Mouse (Mus musculus) intestine, postnatal 0 days (tissue): ENCODE measurements at regions not wholly inside any gene's neighbourhood (a gene's known extent, or its start where the extent isn't known, plus 50 kb on each side); places are given as distances from the start of the nearest gene placed in this dataset.
"Not testable (repeated sequence)": the region's sequence is repeated elsewhere in the genome, so short reads cannot be mapped to it uniquely, and the experiment has no call there.

Experiments used
- ATAC-seq: fragments of 200-750 bp; cut with Nextera tagmentation; 2 replicates; pipeline ENCODE4 v1.8.0; 2017; ENCODE audit warnings: mild to moderate bottlenecking, moderate TSS enrichment, moderate library complexity
- H3K27ac ChIP-seq: fragments of 300-500 bp; sonication (generic); 2 replicates; pipeline ENCODE4 v1.5.1; 2014; ENCODE audit warnings: mild to moderate bottlenecking, low read depth, low read length, moderate library complexity
- H3K27me3 ChIP-seq: fragments of 300-500 bp; sonication (generic); replicated peaks from 2 replicates; pipeline ENCODE4 v1.6.1; 2014; ENCODE audit warnings: low read length, mixed read lengths; ENCODE audit not compliant: control insufficient read depth, insufficient read depth
- H3K36me3 ChIP-seq: fragments of 300-500 bp; sonication (generic); 2 replicates; pipeline ENCODE4 v1.6.1; 2014; ENCODE audit warnings: mild to moderate bottlenecking, moderate library complexity; ENCODE audit not compliant: control insufficient read depth, insufficient read depth
- H3K4me1 ChIP-seq: fragments of 300-500 bp; sonication (generic); replicated peaks from 2 replicates; pipeline ENCODE4 v1.6.1; 2014; ENCODE audit warnings: antibody characterized with exemption, low read length, mixed read lengths; ENCODE audit not compliant: control insufficient read depth, insufficient read depth
- H3K4me2 ChIP-seq: fragments of 300-500 bp; sonication (generic); replicated peaks from 2 replicates; pipeline ENCODE4 v1.6.1; 2014; ENCODE audit warnings: low read depth, mild to moderate bottlenecking, moderate library complexity
- H3K4me3 ChIP-seq: fragments of 300-500 bp; sonication (generic); 2 replicates; pipeline ENCODE4 v1.5.1; 2014; ENCODE audit warnings: low read depth, low read length
- H3K9ac ChIP-seq: fragments of 300-500 bp; sonication (generic); 2 replicates; pipeline ENCODE4 v1.6.1; 2014; ENCODE audit warnings: mild to moderate bottlenecking, low read depth, low read length
- H3K9me3 ChIP-seq: fragments of 300-500 bp; sonication (generic); 2 replicates; pipeline ENCODE4 v1.6.1; 2016; ENCODE audit warnings: mixed run types; ENCODE audit not compliant: control insufficient read depth
- CTCF ChIP-seq: sonication (generic); IDR thresholded peaks from 2 replicates; pipeline ENCODE4 v1.5.1; 2016; ENCODE audit warnings: low read depth, mild to moderate bottlenecking, control low read depth, antibody characterized with exemption, moderate library complexity
- WGBS: fragments of 180-500 bp; shearing (Covaris S2); extraction: QIAGEN DNeasy Blood & Tissue Kit; methylation state at CpG from one replicate; pipeline ENCODE4 v1.1.7; 2014; 5-methylcytosine and 5-hydroxymethylcytosine counted together

DNA sequence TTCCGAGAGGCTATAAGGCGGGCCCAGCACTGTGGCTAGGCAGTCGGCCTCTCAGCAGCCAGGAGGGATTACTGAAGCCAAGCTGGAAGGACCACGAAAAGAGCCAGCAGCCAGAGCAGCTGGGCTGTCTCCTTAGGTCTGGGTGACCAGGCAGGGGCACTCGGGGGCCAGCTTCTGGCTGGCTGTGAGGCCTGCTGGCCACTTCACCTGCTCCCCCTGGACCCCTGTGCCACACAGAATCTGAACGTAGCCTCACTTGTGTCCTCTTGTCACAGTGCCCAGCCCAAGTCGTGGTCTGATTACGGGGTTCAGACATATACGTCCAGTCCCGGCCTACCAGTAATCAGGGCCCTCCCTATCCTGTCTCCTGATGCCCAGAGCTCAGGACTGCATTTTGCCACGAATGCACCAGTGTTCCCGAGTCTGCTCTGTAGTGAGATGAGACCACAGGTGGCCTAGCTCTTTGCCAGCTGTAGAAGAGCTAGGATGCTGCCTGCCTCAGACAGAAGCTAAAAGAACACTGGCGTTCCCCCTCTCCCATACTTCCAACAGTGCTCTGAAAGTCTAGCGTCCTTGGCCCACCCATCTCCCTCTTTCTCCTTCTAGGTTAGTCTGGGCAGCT lies 89.4 kb upstream of the Lemd2 start:
- Histone ChIP-seq H3K36me3 (no peaks in the 10 kb centered on the region), H3K4me3 (no peak overlapping the region), H3K27ac (no peak overlapping the region), H3K9me3 (0 out of 2 replicates have a peak, but pooled peaks cover 4% of the 10 kb centered on the region), H3K27me3 (no peaks in the 10 kb centered on the region), H3K9ac (no peak overlapping the region), H3K4me2 (no peak overlapping the region), H3K4me1 (no peaks in the 10 kb centered on the region)
- TF ChIP-seq CTCF = no peak
- WGBS = 79% methylated on average over 14 of the region's 14 CpGs
- ATAC-seq = no peak

GRCm38 (mm10) chr17:27291673-27292072 lies 87.4 kb upstream of the Lemd2 start:
- H3K9ac ChIP-seq = no peak overlapping the region
- WGBS = 83% methylated on average over 10 of the region's 10 CpGs
- no peaks in the 10 kb centered on the region for H3K36me3 ChIP-seq
- no peak for TF ChIP-seq CTCF
- 0 out of 2 replicates have a peak, but pooled peaks cover 4% of the 10 kb centered on the region for H3K9me3 ChIP-seq
- H3K4me2 ChIP-seq = no peak overlapping the region
- H3K4me3 ChIP-seq = no peak overlapping the region
- no peak for ATAC-seq
- H3K4me1 ChIP-seq = no peaks in the 10 kb centered on the region
- H3K27ac ChIP-seq = no peak overlapping the region
- H3K27me3 ChIP-seq = no peaks in the 10 kb centered on the region

- WGBS = 94% methylated on average over 14 of the region's 14 CpGs
- Histone ChIP-seq H3K27ac (no peak overlapping the region), H3K4me1 (no peaks in the 10 kb centered on the region), H3K36me3 (no peaks in the 10 kb centered on the region), H3K9ac (no peak overlapping the region), H3K27me3 (no peaks in the 10 kb centered on the region), H3K4me3 (no peak overlapping the region), H3K4me2 (no peak overlapping the region), H3K9me3 (0 out of 2 replicates have a peak, but pooled peaks cover 4% of the 10 kb centered on the region)
- no peak for ATAC-seq
- no peak for TF ChIP-seq CTCF
Measured at GRCm38 (mm10) chr17:27291176-27291575, 86.9 kb upstream of the Lemd2 start.

- 96% methylated on average over 16 of the region's 16 CpGs for WGBS
- Histone ChIP-seq H3K9me3 (0 out of 2 replicates have a peak, but pooled peaks cover 4% of the 10 kb centered on the region), H3K9ac (no peak overlapping the region), H3K36me3 (no peaks in the 10 kb centered on the region), H3K27ac (no peak overlapping the region), H3K4me2 (no peak overlapping the region), H3K27me3 (no peaks in the 10 kb centered on the region), H3K4me3 (no peak overlapping the region), H3K4me1 (no peaks in the 10 kb centered on the region)
- ATAC-seq = no peak
- no peak for TF ChIP-seq CTCF
Measured at GRCm38 (mm10) chr17:27290311-27290710, 86.0 kb upstream of the Lemd2 start.

DNA sequence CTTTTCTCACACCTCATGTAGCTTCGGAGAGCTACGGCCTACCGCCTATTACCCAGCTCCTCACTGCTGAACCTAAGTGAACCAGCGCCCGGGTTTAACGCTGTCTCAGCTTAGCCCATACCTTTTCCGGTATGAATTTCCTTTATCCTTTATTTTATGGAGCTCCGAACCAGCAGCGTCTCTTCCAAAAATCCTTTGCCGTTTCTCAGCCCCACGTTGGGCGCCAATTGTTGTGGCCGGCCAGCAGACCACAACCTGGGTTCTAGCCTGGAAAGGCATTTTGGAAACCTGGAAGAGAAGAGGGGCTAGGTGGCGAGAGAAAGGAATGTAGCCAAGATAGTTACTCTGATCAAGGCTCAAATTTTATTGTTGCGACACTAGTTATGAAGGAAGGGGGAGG lies 85.5 kb upstream of the Lemd2 start:
- WGBS = 97% methylated on average over 13 of the region's 15 CpGs
- not testable (repeated sequence) for H3K9me3 ChIP-seq, H3K4me2 ChIP-seq, H3K36me3 ChIP-seq, H3K27ac ChIP-seq, H3K4me1 ChIP-seq, ATAC-seq, H3K4me3 ChIP-seq, H3K27me3 ChIP-seq, H3K9ac ChIP-seq

DNA sequence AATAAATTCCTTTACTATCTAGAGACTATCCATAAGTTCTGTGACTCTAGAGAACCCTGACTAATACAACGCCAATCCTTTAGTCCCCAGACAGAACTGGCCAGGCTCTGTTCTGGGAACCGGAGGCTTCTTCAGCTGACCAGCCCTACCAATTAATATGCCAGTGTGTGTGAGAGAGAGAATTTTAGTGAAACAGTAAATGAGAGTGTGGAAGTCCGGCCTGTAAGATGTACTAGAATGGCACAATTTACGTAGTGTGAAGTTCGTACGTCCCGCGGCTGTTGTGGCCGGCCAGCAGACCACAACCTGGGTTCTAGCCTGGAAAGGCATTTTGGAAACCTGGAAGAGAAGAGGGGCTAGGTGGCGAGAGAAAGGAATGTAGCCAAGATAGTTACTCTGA lies 83.7 kb upstream of the Lemd2 start:
- WGBS = 98% methylated on average over 10 of the region's 10 CpGs

DNA sequence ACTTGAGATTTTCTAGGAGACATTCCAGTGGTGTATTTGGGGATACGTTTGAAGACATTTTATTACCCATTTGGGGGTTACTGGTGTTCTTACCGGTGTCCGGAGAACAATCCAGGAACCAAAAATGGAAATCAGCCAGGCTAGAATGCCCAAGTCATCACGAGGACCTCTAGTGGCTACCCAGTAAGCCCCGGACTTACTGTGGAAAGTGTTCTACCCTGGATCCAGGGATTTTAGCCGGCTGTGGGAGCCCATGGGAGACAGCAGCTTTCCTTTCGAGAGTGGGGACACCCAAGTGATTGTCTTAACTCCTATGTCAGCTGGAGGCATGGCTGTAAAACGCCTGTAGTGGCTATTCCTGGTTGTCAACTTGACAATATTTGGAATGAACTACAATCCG lies 77.0 kb upstream of the Lemd2 start:
- Histone ChIP-seq H3K4me1 (no peaks in the 10 kb centered on the region), H3K27me3 (no peaks in the 10 kb centered on the region), H3K27ac (no peak overlapping the region), H3K9me3 (0 out of 2 replicates have a peak, but pooled peaks cover 3% of the 10 kb centered on the region), H3K36me3 (no peaks in the 10 kb centered on the region), H3K9ac (no peak overlapping the region), H3K4me2 (no peak overlapping the region), H3K4me3 (no peak overlapping the region)
- TF ChIP-seq CTCF = peak; percentile 27; the same call in 1 of the 2 replicates
- 75% methylated on average over 9 of the region's 9 CpGs for WGBS
- ATAC-seq = no peak

More for the DNA sequence above, 83.7 kb upstream of the Lemd2 start:
- not testable (repeated sequence) for ATAC-seq, H3K4me3 ChIP-seq, H3K9ac ChIP-seq, H3K27me3 ChIP-seq, H3K4me1 ChIP-seq, H3K4me2 ChIP-seq, H3K9me3 ChIP-seq, H3K27ac ChIP-seq, H3K36me3 ChIP-seq

DNA sequence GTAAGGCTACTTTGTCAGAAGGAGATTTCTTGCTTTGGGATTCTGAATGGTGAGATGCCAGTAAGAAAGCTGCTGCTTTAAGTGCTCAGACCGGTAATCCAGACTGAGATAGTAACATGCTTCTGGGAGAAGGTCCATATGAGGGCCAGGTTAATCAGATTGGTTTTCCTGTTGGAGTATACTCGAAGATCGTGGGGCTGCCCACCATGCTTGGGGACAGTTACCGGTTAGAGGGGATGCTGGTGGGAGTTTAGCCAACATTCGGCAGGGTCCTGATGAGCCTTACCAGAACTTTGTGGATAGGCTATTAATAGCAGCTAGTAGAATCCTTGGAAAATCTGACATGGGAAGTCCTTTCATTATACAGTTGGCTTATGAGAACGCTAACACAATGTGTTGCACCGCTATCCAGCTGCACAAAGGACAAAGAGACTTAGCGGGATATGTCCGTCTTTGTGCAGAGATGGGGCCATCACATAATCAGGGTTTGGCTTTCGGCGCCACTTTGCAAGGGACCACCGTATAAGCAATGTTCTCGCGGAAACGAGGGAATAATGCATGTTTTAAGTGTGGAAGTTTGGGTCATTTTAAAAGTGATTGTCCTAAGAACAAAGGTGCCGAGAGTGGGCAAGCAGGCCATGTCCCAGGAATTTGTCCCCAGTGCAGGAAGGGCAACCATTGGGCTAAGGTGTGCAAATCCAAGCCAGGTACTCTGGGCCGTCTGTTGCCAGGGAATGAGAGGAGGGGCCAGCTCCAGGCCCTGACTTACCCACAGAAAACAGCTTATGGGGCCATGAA lies 75.4 kb upstream of the Lemd2 start:
- H3K4me1 ChIP-seq, H3K27me3 ChIP-seq, H3K4me3 ChIP-seq, H3K36me3 ChIP-seq, H3K9ac ChIP-seq, ATAC-seq, H3K4me2 ChIP-seq, H3K9me3 ChIP-seq, H3K27ac ChIP-seq: not testable (repeated sequence)
- WGBS = 93% methylated on average over 17 of the region's 17 CpGs

GRCm38 (mm10) chr17:27277786-27278185 lies 73.5 kb upstream of the Lemd2 start:
- ATAC-seq, H3K9ac ChIP-seq, H3K4me2 ChIP-seq, H3K36me3 ChIP-seq, H3K27ac ChIP-seq, H3K27me3 ChIP-seq, H3K9me3 ChIP-seq, H3K4me1 ChIP-seq, H3K4me3 ChIP-seq: not testable (repeated sequence)
- WGBS = 95% methylated on average over 12 of the region's 12 CpGs
